Mouse (Mus musculus) midbrain, embryonic 14.5 days (tissue): ENCODE data around the gene Mlst8. TPM values are rescaled to one million over a fixed set of nuclear protein-coding genes. Genes with fewer than 3 reads are reported as not detected.
A peak's percentile ranks its signal among the peaks of the same experiment; 100 is the strongest.

Source experiments
- ATAC-seq: fragments of 200-750 bp; cut with Nextera tagmentation; 2 replicates; pipeline ENCODE4 v1.8.0; 2017; ENCODE audit warnings: moderate number of reproducible peaks, moderate library complexity; ENCODE audit not compliant: low FRiP score, low TSS enrichment
- DNase-seq: peaks from one replicate; pipeline ENCODE4 v3.0.0-alpha.2; 2015
- H3K27ac ChIP-seq: fragments of 300-500 bp; sonication (generic); replicated peaks from 2 replicates; pipeline ENCODE4 v1.5.1; 2014; ENCODE audit warnings: mild to moderate bottlenecking, low read depth, low read length, moderate library complexity
- H3K27me3 ChIP-seq: fragments of 300-500 bp; sonication (generic); 2 replicates; pipeline ENCODE4 v1.6.1; 2014; ENCODE audit warnings: low read length, control low read depth, mixed read lengths; ENCODE audit not compliant: control insufficient read depth, insufficient read depth
- H3K36me3 ChIP-seq: fragments of 300-500 bp; sonication (generic); 2 replicates; pipeline ENCODE4 v1.6.1; 2014; ENCODE audit warnings: low read length, control low read depth; ENCODE audit not compliant: control insufficient read depth, insufficient read depth
- H3K4me1 ChIP-seq: fragments of 300-500 bp; sonication (generic); 2 replicates; pipeline ENCODE4 v1.6.1; 2014; ENCODE audit warnings: mild to moderate bottlenecking, antibody characterized with exemption, low read length, control low read depth; ENCODE audit not compliant: control insufficient read depth, insufficient read depth
- H3K4me2 ChIP-seq: fragments of 300-500 bp; sonication (generic); 2 replicates; pipeline ENCODE4 v1.6.1; 2014; ENCODE audit warnings: mild to moderate bottlenecking, low read length, moderate library complexity
- H3K4me3 ChIP-seq: fragments of 300-500 bp; sonication (generic); replicated peaks from 2 replicates; pipeline ENCODE4 v1.5.1; 2014; ENCODE audit warnings: low read depth, low read length
- H3K9ac ChIP-seq: fragments of 300-500 bp; sonication (generic); replicated peaks from 2 replicates; pipeline ENCODE4 v1.6.1; 2014; ENCODE audit warnings: mild to moderate bottlenecking, low read length, moderate library complexity
- H3K9me3 ChIP-seq: fragments of 300-500 bp; sonication (generic); 2 replicates; pipeline ENCODE4 v1.6.1; 2016; ENCODE audit warnings: low read length, control low read depth, mixed read lengths; ENCODE audit not compliant: control insufficient read depth
- WGBS: fragments of 180-500 bp; shearing (Covaris S2); extraction: QIAGEN DNeasy Blood & Tissue Kit; methylation state at CpG from one replicate; pipeline ENCODE4 v1.1.7; 2014; 5-methylcytosine and 5-hydroxymethylcytosine counted together
- polyA plus RNA-seq: library from polyadenylated mRNA; unstranded; fragments of >200 nt; fragmentation: Nextera tagmentation; extraction: Ambion mirVana; gene quantifications from 2 replicates; pipeline ENCODE4 v1.2.1, GENCODE M21; 2014

The Mlst8 gene
- polyA plus RNA-seq, 1 experiment from 2014 or later = 36.2 TPM

GRCm38 (mm10) chr17:24494627-24495335, 15.9 kb upstream of the Mlst8 start:
- H3K9me3 ChIP-seq = no peaks in the 10 kb centered on the region
- no peak for ATAC-seq
- peaks cover 11% of the 10 kb centered on the region for H3K4me1 ChIP-seq
- H3K36me3 ChIP-seq = peaks cover 42% of the 10 kb centered on the region
- H3K27ac ChIP-seq = no peak overlapping the region
- no peak overlapping the region for H3K4me3 ChIP-seq
- no peak overlapping the region for H3K4me2 ChIP-seq
- peak; percentile 76 for DNase-seq
- no peak overlapping the region for H3K9ac ChIP-seq
- WGBS = 43% methylated on average over 2 of the region's 2 CpGs
- no peaks in the 10 kb centered on the region for H3K27me3 ChIP-seq

GRCm38 (mm10) chr17:24490399-24490798, 11.5 kb upstream of the Mlst8 start:
- Histone ChIP-seq H3K9me3 (no peaks in the 10 kb centered on the region), H3K4me3 (no peak overlapping the region), H3K27ac (peak overlapping the region; percentile 96; the same call in 1 of the 2 replicates), H3K9ac (peak overlapping the region; percentile 94; the same call in 1 of the 2 replicates), H3K4me2 (peak overlapping the region; percentile 74), H3K27me3 (no peaks in the 10 kb centered on the region), H3K4me1 (peaks cover 23% of the 10 kb centered on the region), H3K36me3 (no peaks in the 10 kb centered on the region)
- ATAC-seq = no peak
- WGBS = 51% methylated on average over 4 of the region's 4 CpGs
- peak; percentile 74 for DNase-seq

GRCm38 (mm10) chr17:24489265-24490030, 10.6 kb upstream of the Mlst8 start:
- WGBS = 14% methylated on average over 16 of the region's 19 CpGs
- Histone ChIP-seq H3K27ac (peak overlapping the region; percentile 96), H3K9me3 (no peaks in the 10 kb centered on the region), H3K4me1 (peaks cover 23% of the 10 kb centered on the region), H3K4me3 (peak overlapping the region; percentile 93), H3K36me3 (no peaks in the 10 kb centered on the region), H3K9ac (peak overlapping the region; percentile 94), H3K27me3 (no peaks in the 10 kb centered on the region), H3K4me2 (peak overlapping the region; percentile 74)
- DNase-seq = peak; percentile 57
- peak; percentile 41 for ATAC-seq

GRCm38 (mm10) chr17:24488662-24489264, 9.9 kb upstream of the Mlst8 start:
- ATAC-seq (peak; percentile 83), DNase-seq (peak; percentile 82)
- Histone ChIP-seq H3K36me3 (no peaks in the 10 kb centered on the region), H3K4me1 (peaks cover 23% of the 10 kb centered on the region), H3K27me3 (no peaks in the 10 kb centered on the region), H3K9me3 (no peaks in the 10 kb centered on the region), H3K27ac (peak overlapping the region; percentile 96), H3K4me3 (peak overlapping the region; percentile 93), H3K4me2 (peak overlapping the region; percentile 74), H3K9ac (peak overlapping the region; percentile 94)
- under 1% methylated on average over 44 of the region's 81 CpGs for WGBS

- no peaks in the 10 kb centered on the region for H3K27me3 ChIP-seq
- H3K4me1 ChIP-seq = peaks cover 23% of the 10 kb centered on the region
- no peaks in the 10 kb centered on the region for H3K36me3 ChIP-seq
- WGBS = under 1% methylated on average over 41 of the region's 45 CpGs
- ATAC-seq = peak; percentile 57
- DNase-seq = peak; percentile 82
- peak within 1 kb of the TSS; percentile 74 for H3K4me2 ChIP-seq
- H3K27ac ChIP-seq = peak within 1 kb of the TSS; percentile 96
- peak within 1 kb of the TSS; percentile 94 for H3K9ac ChIP-seq
- H3K9me3 ChIP-seq = no peaks in the 10 kb centered on the region
- H3K4me3 ChIP-seq = peak within 1 kb of the TSS; percentile 93
Measured at GRCm38 (mm10) chr17:24488186-24488661, 9.3 kb upstream of the Mlst8 start, which contains the start of gene Caskin1. Gene Caskin1 (plus strand): TSS chr17:24488601.

GRCm38 (mm10) chr17:24485090-24485860, 6.4 kb upstream of the Mlst8 start:
- no peak for ATAC-seq
- WGBS = 42% methylated on average over 11 of the region's 11 CpGs

GRCm38 (mm10) chr17:24483495-24483894, 4.6 kb upstream of the Mlst8 start:
- ATAC-seq = no peak
- Histone ChIP-seq H3K4me3 (no peak overlapping the region), H3K9me3 (no peaks in the 10 kb centered on the region), H3K4me1 (peaks cover 12% of the 10 kb centered on the region), H3K27me3 (no peaks in the 10 kb centered on the region), H3K27ac (no peak overlapping the region), H3K9ac (no peak overlapping the region), H3K36me3 (no peaks in the 10 kb centered on the region), H3K4me2 (no peak overlapping the region)
- WGBS = 81% methylated on average over 3 of the region's 3 CpGs
- no peak for DNase-seq

More at GRCm38 (mm10) chr17:24485090-24485860, 6.4 kb upstream of the Mlst8 start:
- no peaks in the 10 kb centered on the region for H3K36me3 ChIP-seq
- no peaks in the 10 kb centered on the region for H3K27me3 ChIP-seq
- H3K4me2 ChIP-seq = no peak overlapping the region
- H3K4me3 ChIP-seq = no peak overlapping the region
- DNase-seq = peak; percentile 63
- H3K9me3 ChIP-seq = no peaks in the 10 kb centered on the region
- peak overlapping the region; percentile 14; the same call in 1 of the 2 replicates for H3K27ac ChIP-seq
- peaks cover 17% of the 10 kb centered on the region for H3K4me1 ChIP-seq
- H3K9ac ChIP-seq = peak overlapping the region; percentile 37
